Mouse (Mus musculus): ENCODE results near the gene Adcy6.

Gene Adcy6

DNA sequence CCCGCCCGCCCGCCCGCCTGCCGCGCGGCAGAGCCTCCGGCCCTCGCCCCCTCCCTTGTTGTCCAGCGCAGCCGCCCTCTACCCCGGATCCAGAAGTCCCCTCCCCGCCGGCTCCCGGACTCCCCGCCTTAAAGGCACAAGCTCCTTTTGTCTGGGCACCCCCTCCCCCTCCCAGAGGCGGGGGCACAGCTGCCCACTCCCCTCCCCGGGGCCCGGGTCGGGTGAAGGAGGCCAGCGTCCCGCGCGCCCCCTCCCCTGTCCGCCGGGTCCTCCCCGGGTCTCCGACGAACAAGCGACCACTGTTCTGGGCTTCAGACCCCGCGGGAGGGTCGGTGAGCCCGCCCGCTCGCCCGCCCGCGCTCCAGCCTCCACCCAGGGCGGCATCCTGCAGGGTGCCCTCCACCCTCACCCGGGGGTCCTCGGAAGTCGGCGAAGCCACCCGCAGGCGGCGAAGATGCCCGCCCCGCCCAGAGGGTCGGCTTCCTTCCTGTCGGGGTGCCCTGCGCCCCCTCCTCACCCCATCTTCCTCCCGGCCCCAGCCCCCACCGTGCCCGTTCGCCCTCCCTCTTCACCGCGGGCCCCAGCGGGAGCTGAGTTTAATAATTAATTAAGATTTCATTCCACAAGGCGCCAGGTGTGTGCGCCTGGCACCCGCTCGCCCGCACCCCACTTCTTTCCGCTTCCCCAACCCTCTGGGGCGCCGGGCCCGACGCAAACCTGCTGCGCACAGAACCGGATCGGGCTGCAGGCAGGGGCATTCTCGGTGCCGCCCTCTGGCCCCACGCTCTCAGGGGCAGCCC is at the start of gene Adcy6:
Gene Adcy6, minus strand, starts transcription at position 746 of the 800 bp plus-strand sequence.
- DNase-seq (ENCODE audit: low read depth, low spot score) = no peak

DNA sequence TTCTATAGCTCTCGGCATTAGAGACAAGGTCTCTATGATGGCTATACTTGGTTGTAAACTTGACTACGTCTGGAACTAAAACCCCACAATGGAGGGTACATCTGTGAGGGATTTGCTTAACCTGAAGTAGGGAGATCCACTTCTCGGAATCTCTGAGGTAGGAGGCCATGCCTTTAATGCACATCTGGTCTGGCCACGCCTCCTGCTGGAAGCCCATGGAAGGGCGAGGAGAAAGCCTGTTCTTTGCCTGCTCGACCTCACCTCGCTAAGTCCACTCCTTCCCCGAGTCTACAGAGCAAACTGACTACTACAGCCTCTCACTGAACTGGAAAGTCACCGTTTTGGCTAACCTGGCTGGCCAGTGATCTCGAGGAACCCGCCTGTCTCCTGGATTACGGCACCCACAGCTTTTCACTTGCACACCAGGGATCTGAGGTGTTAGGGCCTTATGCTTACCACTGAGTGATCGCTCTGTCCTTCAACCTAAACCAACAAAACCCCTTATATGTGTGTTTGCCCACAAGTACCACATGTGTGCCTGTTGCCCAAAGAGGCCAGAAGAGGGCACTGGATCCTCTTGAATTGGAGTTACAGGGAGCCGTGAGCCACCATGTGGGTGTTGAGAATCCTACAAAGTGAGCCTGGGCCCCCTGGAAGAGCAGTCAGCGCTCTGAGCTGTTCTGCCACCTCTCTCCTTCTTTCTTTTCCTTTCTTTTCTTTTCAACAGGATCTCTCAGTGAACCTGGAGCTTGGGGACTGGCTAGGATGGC is 47.3 kb upstream of the Adcy6 start:
- DNase-seq (ENCODE audit: low read depth, low spot score) = no peak

DNA sequence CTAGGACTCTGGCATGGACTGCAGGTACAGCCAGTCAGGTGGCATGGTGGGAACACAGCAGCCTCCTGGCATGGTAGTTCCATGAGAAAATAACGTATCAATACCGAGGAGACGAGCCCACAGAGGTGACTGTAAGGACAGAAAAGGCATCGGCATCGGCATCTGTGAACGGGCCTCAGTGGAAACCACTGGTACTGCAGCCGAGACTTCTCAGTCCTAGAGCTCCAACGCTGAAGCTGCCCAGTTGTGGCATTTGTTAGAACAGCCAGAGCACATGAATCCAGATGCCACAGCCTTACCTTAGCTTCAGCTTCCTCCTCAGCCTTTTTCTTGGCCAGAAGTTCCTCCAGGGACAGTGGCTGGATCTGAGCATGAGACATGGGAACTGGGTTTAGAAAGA is 42.3 kb upstream of the Adcy6 start:
- no peak for DNase-seq (ENCODE audit: low read depth, low spot score)

DNA sequence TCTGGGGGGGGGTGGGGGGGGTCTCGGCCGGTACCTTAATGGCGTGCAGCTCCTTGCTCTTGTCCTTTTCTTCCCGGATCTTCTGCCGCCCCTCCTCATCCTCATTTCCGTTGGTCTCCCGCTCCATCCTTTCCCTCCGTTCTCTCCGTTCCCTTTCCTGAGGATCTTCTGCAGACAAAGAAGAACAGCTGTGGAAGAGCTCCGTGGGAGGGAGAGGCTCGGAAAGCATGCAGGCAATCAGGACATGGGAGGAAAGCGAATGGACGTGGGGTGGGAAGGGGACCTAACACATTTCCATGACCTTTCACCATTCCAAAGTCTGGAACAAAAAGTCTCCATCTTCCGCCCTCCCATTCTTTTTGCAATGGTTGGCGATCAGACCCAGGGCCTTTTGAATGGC is 41.6 kb upstream of the Adcy6 start:
- no peak for DNase-seq (ENCODE audit: low read depth, low spot score)

DNA sequence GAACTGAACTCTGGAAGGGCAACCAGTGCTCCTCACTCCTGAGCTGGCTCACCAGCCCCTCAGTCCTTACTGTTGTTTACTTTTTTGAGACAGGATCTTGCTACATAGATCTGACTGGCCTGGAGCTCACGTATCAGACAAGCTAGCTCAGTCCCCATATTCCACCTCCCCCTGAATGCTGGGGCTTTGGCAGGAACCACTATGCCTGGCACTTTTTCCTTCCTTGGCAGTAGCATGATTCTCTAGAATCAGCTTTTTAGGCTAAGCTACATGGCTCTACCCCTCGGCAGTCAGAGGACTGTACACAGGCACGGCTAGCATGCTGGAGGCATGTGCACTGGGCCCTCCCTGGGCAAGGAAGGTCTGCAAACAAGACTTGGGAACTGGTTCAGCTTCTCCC is 38.2 kb upstream of the Adcy6 start:
- no peak for DNase-seq (ENCODE audit: low read depth, low spot score)

DNA sequence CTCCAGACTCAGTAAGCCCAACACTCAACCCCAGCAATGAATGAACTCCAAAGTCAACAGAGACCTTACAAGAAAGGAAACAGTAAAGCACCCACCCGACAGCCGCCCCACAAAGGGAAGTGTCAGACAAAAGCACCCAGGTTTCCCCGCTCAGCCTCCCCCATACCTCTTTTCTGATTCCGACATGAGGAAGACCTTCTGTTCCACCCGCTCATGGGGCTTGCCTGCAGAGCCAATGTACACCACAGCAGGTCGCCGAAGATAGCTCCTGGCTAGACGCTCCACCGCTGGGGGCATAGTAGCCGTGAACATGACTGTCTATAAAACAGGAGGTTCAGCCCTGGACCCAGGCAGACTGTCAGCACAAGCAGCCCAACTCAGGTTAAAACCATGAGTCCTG is 37.4 kb upstream of the Adcy6 start:
- no peak for DNase-seq (ENCODE audit: low read depth, low spot score)

DNA sequence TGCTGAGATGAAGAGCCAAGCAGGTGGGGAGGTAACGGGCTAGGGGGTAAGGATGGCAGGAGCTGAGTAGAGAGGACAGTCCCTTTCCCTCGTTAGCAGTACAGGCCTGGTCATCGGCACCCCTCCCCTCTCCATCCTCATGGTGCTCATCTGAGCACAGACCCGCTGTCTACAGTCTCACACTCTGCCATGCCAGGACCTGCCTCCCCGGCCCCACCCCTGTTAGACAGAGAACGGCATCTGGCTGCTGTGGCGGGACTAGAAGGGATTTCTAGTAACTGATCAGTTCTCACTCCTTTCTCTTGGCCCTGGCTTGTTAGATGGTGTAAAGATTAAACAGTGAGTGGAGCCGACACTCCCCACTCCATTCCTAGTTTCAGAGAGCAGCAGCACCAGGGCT is 36.9 kb upstream of the Adcy6 start:
- no peak for DNase-seq (ENCODE audit: low read depth, low spot score)

DNA sequence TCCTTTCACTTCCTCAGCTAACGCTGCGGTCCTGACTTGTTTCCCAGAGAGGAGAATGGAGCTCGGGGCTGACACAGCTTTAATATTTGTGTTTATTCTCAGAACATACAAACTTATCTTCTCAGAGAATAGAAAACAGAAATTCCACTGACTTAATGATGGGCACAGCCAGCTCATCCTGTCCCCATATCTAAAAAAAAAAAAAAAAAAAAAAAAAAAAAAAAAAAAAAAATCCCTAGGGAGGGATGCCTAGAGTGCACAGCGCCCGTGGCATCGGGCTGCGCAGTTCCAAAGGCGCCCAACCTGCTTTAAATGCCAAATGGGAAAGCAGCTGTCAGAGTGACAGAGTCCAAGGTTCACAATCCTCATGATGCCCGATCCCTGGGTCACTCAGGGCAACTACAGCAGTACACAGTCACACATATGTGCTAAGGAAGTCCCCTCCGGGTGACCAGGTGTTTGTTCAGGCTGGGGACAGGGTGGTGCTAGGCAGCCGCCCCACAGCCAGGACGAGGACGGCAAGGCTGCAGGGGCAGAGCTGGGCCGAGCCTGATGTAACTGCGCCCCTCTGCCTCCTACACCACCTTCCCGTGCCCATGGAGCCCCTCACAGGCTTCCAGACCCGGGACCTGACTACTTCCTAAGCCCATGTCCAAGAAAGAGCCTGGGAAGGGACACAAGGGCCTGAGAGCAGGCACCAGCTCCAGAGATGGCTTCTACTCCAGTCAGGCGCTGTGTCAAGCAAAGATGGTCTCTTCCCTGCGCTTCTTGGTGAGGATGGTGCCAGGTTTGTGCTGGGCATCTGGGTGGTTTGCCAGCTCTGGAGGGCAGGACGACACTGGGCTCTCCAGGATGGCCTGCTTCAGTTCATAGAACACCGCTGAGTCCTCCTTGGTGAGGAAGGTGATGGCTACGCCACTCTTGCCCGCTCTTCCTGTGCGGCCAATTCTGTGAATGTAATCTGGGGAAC is 35.5 kb upstream of the Adcy6 start:
- DNase-seq (ENCODE audit: low read depth, low spot score) = no peak

DNA sequence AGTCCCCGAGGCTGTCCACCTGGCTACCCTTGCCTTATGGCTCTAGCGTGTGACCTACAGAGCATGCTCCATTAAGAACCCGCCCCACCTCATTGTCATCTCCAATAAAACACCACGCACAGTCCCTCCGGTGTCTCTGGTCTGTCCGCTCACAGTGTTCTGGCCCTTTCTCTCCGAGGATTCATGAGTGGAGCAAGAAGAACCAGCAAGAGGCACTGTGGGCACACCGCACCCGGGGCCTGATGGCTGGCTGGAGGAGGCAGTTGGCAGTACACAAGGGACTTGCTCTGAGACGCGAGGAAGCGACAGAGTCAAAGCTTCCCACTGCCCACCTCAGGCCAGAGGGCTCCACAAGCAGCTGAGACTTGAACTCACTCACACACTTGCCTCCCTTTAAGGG is 34.5 kb upstream of the Adcy6 start:
- no peak for DNase-seq (ENCODE audit: low read depth, low spot score)

DNA sequence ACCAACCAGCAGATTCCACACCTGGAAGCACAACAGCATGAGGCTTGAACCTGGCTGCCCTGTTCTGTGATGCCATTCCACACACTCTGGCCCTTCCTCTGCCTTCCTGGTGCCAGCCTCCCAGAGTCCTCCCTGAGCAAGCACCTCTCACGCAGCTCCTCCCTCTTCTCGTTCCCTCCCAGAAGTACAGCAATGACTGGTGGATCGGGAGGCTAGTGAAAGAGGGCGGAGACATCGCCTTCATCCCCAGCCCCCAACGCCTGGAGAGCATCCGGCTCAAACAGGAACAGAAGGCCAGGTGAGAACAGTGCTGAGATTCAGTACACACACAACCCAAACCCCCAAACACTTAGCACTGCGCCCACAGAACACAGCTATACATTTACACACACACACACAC is 30.3 kb upstream of the Adcy6 start:
- no peak for DNase-seq (ENCODE audit: low read depth, low spot score)

DNA sequence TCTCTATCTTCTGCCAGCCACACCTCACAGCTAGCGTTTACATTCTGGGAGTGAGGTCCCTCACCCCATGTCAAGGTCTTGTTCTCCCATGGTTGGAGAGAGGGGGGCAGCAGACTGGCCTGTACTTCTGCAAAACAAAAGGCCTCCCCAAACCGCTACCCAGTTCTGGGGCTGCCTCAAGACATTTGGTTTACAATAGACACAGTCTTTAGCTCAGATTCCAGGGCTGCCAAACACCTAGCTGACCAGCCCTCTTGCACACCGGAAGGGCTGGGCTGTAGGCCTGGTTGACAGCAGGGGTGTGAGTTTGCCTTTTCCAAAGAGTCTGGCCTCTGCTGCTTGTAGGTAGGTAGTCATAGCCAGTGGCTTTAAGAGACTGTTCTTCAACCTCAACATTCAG is 27.3 kb upstream of the Adcy6 start:
- no peak for DNase-seq (ENCODE audit: low read depth, low spot score)

DNA sequence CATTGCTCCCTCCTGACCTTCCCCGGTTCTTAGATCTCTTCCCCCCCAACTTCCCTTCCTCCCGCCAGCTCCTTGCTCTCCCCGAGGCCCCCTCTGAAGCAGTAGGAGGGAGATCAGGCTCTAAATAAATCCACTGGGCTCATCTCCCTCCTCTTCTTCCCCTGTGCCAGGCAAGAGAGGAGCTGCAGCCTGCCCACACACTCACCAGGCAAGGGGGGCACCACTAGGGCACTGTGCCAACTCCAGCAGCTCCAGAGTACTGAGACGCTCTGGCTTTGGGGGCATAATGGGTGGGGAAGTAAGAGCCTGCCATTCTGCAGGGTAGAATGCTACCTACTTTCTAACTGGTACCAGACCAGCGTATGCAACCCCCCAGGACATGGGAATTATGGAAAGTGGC is 26.6 kb upstream of the Adcy6 start:
- peak; percentile 67 for DNase-seq (ENCODE audit: low read depth, low spot score)

DNA sequence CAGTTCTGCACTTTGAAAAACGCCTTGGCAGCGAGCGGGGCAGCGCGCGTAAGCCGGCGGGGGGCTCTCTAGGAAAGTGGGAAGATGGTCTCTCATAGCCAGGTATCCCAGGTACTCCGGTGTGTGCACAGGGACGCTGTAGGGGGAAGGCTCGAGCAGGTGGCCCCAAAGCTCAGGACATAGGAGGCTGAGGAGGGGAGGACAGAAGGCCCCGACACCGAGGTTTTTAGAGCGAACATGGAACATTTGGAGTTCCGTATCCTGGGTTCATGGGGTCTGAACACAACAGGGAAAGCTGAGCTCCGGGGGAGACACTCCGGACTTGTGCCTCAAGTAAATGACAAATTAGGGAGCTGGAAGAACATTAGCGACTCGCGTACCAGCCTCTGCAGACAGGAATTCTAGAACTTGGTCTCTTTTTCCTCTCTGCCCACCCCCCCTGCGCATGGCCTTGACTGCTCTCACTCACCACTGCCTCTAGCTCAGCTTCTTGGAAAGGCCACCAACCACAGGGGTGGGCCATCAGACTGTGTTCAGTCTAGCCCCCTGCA is 25.5 kb upstream of the Adcy6 start:
- no peak for DNase-seq (ENCODE audit: low read depth, low spot score)

DNA sequence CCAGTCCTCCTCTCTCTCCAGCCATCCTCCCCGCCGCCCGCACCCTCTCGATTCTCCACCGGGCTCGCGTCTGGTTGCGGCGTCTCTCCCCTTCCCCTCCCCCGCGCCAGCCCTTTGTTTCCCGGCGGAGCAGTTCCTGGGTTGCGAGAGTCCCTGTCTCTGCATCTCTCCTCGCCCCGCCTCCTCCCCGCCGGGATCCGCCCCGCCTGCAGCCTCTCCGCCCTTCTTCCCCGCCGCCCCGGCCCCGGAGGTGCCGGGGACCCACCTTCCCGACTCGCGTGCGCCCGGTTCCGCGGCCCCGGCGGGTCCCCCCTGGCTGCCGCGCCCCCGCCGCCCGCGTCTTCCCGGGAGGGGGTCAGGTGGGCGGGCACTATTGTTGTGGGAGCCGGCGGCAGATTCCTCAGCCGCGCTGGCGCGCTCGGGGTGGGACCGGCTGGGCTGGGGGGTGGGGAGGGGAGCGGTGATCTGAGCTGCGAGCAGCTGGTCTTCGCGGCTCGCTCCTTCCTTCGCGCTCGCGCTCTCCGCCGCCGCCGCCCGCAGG is 24.7 kb upstream of the Adcy6 start:
- DNase-seq (ENCODE audit: low read depth, low spot score) = no peak

DNA sequence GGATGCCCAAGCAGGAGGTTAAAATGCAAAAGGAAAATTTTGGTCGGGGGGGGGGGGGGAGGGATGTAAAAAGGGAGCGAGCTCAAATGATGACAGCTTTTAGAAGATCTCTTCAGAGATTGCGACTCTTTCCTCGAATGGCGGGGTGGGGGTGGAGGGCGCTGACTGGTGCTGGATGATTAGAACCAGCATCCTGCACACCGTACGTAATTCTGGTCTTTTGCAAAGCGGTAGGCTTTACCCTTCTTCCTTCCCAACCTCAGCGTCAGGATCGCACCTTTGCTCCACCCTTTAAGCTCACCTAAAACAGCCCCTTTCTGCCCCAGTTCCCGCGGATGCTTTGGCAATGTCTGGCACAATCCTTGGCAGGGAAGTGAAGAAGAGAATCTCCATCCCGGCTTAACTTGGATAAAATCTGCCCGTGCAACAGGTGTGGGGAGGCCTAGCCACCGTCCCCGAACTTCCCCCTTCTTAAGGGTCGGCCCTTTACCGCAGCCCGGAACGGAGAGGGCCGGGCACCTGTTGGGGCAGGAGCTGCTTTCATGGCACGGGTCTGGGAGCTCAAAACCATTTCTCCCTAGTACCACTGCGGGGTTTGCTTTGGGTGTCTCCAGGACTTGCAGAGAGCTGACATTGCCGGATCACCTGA is 24.1 kb upstream of the Adcy6 start:
- no peak for DNase-seq (ENCODE audit: low read depth, low spot score)

DNA sequence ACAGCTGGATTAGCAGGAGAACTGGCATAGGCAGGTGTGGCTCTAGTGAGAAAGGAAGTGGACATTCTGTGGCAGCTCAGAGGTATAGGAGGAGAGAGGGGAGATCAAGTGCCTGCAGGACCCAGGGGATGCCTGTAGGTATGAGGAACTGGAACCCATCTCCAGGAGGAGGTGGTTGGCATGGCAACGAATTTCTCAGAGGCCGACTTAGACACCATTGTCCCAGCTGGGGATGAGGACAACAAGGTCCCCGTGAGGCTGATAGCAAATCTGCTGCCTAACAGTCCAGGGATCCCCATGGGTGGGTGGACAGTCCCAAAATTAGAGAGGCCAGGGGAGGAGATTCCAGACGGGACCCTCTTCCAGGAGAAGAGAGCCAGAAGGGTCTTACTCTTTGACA is 23.0 kb upstream of the Adcy6 start:
- no peak for DNase-seq (ENCODE audit: low read depth, low spot score)

DNA sequence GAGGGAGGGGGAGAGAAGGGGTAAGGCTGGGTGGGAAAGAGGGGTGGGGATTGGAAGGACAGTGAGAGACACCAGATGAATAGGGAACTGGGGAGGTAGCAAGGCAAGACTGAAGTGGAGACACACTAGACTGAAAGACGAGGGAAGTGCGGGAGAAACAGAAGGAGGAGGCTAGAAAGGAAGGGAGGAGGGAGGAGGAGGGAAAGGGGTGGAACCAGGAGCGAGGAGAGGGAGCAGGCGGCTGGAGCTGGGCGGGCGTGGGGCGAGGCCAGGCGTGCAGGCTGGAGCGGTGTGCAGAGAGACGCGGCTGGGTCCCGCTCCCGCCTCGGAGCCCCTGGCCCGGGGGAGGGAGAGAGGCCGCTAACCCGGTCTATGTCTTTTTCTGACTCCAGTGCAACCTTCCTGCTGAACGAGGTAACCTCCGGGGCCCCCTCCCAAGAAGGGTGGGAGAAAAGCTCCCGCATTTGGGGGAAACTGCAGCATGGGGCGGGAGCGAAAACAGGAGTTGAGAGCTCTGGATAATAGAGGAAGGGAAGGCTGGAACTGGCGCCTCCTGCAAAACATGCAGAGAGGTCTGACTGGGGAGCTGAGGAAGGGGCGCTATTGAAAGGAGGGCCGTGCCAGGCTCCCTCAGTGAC is 22.4 kb upstream of the Adcy6 start:
- peak; percentile 65 for DNase-seq (ENCODE audit: low read depth, low spot score)

DNA sequence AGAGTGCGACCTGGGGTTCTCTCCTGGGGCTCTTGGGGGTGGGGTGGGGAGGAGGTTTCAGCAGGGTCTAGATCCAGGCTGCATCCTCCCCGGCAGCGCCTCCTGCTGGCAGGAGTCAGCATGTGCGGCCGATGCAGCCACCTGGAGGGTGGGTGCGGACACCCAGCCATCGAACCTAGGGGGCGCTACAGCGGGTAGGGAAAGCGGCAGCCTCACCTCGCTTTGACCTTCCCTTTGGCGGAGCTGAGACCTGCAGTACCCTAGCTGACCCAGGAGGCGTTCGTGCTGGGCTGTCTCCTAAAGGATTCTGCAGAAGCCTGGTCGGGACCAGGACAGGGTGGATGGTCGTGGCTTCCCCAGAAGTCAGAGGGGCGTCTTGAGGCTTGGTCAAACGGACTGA is 21.6 kb upstream of the Adcy6 start:
- no peak for DNase-seq (ENCODE audit: low read depth, low spot score)

DNA sequence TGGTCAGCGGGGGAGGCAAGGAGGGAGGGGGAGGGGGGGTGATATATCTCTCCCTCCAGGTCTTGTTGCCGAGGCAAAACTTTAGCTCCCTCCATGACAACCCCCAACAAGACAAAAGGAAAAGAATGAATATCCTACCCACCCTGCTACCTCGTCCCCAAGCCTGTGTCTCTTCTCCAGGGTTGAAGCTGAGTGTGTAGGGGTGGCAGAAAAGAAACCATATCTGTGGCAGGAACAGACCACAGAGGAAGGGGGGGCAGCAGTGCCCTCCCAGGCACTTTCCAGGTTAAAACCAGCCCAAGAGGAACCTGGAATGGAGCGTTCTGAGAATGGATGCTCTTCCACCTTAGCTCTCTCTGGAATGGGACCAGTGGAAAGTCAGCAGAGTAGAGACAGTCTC is 20.7 kb upstream of the Adcy6 start, which contains the start of gene Cacnb3:
Gene Cacnb3, plus strand, starts transcription at position 301 of the 400 bp plus-strand sequence.
- DNase-seq (ENCODE audit: low read depth, low spot score) = no peak

DNA sequence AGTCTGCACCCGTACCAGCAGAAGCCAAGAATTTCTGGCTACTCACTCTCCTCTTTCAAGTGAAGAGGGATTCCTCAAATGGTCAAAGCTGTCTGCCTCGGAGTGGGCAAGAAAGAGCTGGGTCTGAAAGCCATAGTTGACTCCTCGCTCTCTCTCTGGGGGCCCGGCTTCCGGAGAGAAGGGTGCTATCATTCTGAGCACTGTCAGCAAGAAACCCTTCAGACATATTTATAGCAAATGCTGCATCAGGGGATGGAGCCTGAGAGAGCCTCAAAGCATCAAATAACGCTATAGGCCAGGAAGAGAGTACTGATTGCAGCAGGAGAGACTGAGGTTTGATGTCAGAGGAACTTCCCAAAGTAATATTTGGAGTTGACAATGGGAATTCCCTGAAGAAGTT is 19.6 kb upstream of the Adcy6 start:
- DNase-seq (ENCODE audit: low read depth, low spot score) = no peak
